Mouse (Mus musculus) embryonic fibroblast, embryonic 13.5 days (primary cell): ENCODE measurements around the gene Olfr597.
"Not testable (repeated sequence)": the region's sequence is repeated elsewhere in the genome, so short reads cannot be mapped to it uniquely, and the experiment has no call there.

Experiments used
- CTCF ChIP-seq: IDR thresholded peaks from 2 replicates; pipeline ENCODE4 v1.5.1; 2011; ENCODE audit warnings: mild to moderate bottlenecking, control low read depth, low read length, moderate library complexity, borderline replicate concordance; ENCODE audit not compliant: insufficient read depth
- POLR2A ChIP-seq: IDR thresholded peaks from 2 replicates; pipeline ENCODE4 v1.6.1; 2011; ENCODE audit warnings: low read depth, mild to moderate bottlenecking, control low read depth, low read length, moderate library complexity

DNA sequence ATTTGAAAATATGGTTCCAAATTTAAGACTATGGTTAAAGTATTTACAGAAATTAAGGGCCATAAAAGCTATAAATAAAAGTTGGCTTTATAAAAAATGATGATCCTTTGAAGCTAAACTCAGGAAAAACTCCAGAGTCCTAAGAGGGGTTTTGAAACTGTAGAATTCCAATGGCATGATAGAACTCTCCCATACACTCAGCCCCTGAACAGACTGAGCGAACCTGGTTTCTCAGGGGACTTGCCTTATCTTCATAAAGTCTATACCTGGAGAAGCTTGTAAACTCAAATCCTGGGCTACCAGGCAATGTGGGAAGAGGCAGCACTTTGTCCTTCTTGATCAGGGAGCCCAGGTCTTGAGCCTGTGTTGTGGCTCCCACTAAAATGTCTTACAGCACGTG is 10.8 kb upstream of the Olfr597 start, which contains the start of gene Olfr596:
- TF ChIP-seq POLR2A, CTCF: not testable (repeated sequence)
